Mouse (Mus musculus): ENCODE measurements around the gene Ephb2. TPM values are rescaled to one million over a fixed set of nuclear protein-coding genes. Genes with fewer than 3 reads are reported as not detected.

The Ephb2 gene
- total and polyA plus RNA-seq, 3 experiments: 0.08 TPM; not detected in 2

- no peak overlapping the region for H3K4me3 ChIP-seq (replicated peaks in 1 of 3; ENCODE audit: low read depth in 2 of 3, low read length in 2 of 3, poor library complexity in 1 of 3)
- peaks cover 10 to 39% of the 10 kb centered on the region in 2 experiments for H3K4me1 ChIP-seq (ENCODE audit: control insufficient read depth in 1 of 2, insufficient read depth in 2 of 2)
- TF ChIP-seq ZKSCAN1 (IDR thresholded peaks at IDR 0.05; ENCODE audit: borderline replicate concordance, low read depth, low read length) (no peak), USF1 (IDR thresholded peaks at IDR 0.05; ENCODE audit: low read depth, low read length) (no peak), MAX (IDR thresholded peaks at IDR 0.05; ENCODE audit: low read length) (no peak), MAZ (IDR thresholded peaks at IDR 0.05; ENCODE audit: low read depth, low read length) (no peak), ZC3H11A (IDR thresholded peaks at IDR 0.05; ENCODE audit: low read depth, low read length) (no peak)
These were observed 237.4 kb downstream of the Ephb2 start for GRCm38 (mm10) chr4:136598268-136598876.

More at GRCm38 (mm10) chr4:136598268-136598876, 237.4 kb downstream of the Ephb2 start:
- H3K9ac ChIP-seq (ENCODE audit: insufficient read depth, low read depth): no peak overlapping the region
- H3K4me2 ChIP-seq (ENCODE audit: insufficient read depth, low read depth, poor library complexity, severe bottlenecking): no peak overlapping the region
- H3K79me2 ChIP-seq (replicated peaks; ENCODE audit: control insufficient read depth, extremely low read depth, insufficient read depth, poor library complexity, severe bottlenecking): peaks cover 76% of the 10 kb centered on the region
- DNase-seq (ENCODE audit: extremely low read depth): no peak
- no peak overlapping the region for H3K27ac ChIP-seq (ENCODE audit: insufficient read depth, low read depth)
- H3K27me3 ChIP-seq (replicated peaks): no peaks in the 10 kb centered on the region
- H3K9me3 ChIP-seq (replicated peaks; ENCODE audit: low read length): no peaks in the 10 kb centered on the region
- in situ Hi-C loops (cut with MboI; ENCODE audit: low pct_ligation_motif_present, low pct_unique_long_range_greater_than_20kb, low sequenced_read_pairs) (no loop called here), dilution Hi-C loops (cut with MboI; ENCODE audit: extremely low pct_ligation_motif_present, extremely low pct_unique_long_range_greater_than_20kb, low sequenced_read_pairs) (no loop called here)
- H3K36me3 ChIP-seq (replicated peaks in 1 of 2; ENCODE audit: control insufficient read depth in 1 of 2, insufficient read depth in 1 of 2, low read length in 1 of 2): peaks cover 0 to 27% of the 10 kb centered on the region in 2 experiments

Other genes starting within 250 kb of the Ephb2 start
- gene Kdm1a, start 233.3 kb downstream of the Ephb2 start, total RNA-seq (2012; rRNA removed): 49.6 and 51.3 TPM in 2 replicates
- 85.1 and 88.2 TPM in 2 replicates for gene Kdm1a, start 233.3 kb downstream of the Ephb2 start, total RNA-seq (2014; rRNA removed)
- gene Kdm1a, start 233.3 kb downstream of the Ephb2 start, polyA plus RNA-seq (2012; ENCODE audit: insufficient read length, low read depth): 69.4 and 71.7 TPM in 2 replicates
- gene Tex46, start 225.6 kb downstream of the Ephb2 start, total RNA-seq (2012; rRNA removed): not detected in 2 replicates
- gene Tex46, start 225.6 kb downstream of the Ephb2 start, total RNA-seq (2014; rRNA removed): not detected in 2 replicates
- not detected in 2 replicates for gene Tex46, start 225.6 kb downstream of the Ephb2 start, polyA plus RNA-seq (2012; ENCODE audit: insufficient read length, low read depth)
- 0.04 TPM in 1 of 2 replicates, not detected in the other for gene Lactbl1, start 213.4 kb downstream of the Ephb2 start, total RNA-seq (2012; rRNA removed)
- gene Lactbl1, start 213.4 kb downstream of the Ephb2 start, total RNA-seq (2014; rRNA removed): not detected in 2 replicates
- not detected in 2 replicates for gene Lactbl1, start 213.4 kb downstream of the Ephb2 start, polyA plus RNA-seq (2012; ENCODE audit: insufficient read length, low read depth)
- gene C1qb, start 50.2 kb upstream of the Ephb2 start, total RNA-seq (2012; rRNA removed): not detected in 2 replicates
- gene C1qb, start 50.2 kb upstream of the Ephb2 start, total RNA-seq (2014; rRNA removed): not detected in 2 replicates
- not detected in 2 replicates for gene C1qb, start 50.2 kb upstream of the Ephb2 start, polyA plus RNA-seq (2012; ENCODE audit: insufficient read length, low read depth)
- gene C1qc, start 57.1 kb upstream of the Ephb2 start, total RNA-seq (2012; rRNA removed): not detected in 2 replicates
- not detected in 2 replicates for gene C1qc, start 57.1 kb upstream of the Ephb2 start, total RNA-seq (2014; rRNA removed)
- not detected in 2 replicates for gene C1qc, start 57.1 kb upstream of the Ephb2 start, polyA plus RNA-seq (2012; ENCODE audit: insufficient read length, low read depth)
- not detected in 2 replicates for gene C1qa, start 62.8 kb upstream of the Ephb2 start, total RNA-seq (2012; rRNA removed)
- not detected in 2 replicates for gene C1qa, start 62.8 kb upstream of the Ephb2 start, total RNA-seq (2014; rRNA removed)
- gene C1qa, start 62.8 kb upstream of the Ephb2 start, polyA plus RNA-seq (2012; ENCODE audit: insufficient read length, low read depth): not detected in 2 replicates
- gene Epha8, start 120.8 kb upstream of the Ephb2 start, total RNA-seq (2012; rRNA removed): not detected in 2 replicates
- gene Epha8, start 120.8 kb upstream of the Ephb2 start, total RNA-seq (2014; rRNA removed): not detected in 2 replicates
- not detected in 2 replicates for gene Epha8, start 120.8 kb upstream of the Ephb2 start, polyA plus RNA-seq (2012; ENCODE audit: insufficient read length, low read depth)
- 7.1 and 8.4 TPM in 2 replicates for gene Zbtb40, start 212.8 kb upstream of the Ephb2 start, total RNA-seq (2012; rRNA removed)
- 2.7 and 2.9 TPM in 2 replicates for gene Zbtb40, start 212.8 kb upstream of the Ephb2 start, total RNA-seq (2014; rRNA removed)
- gene Zbtb40, start 212.8 kb upstream of the Ephb2 start, polyA plus RNA-seq (2012; ENCODE audit: insufficient read length, low read depth): 5.4 and 6.7 TPM in 2 replicates